ENCODE assay signal across 8 mouse cellular contexts in the genomic region with DNA sequence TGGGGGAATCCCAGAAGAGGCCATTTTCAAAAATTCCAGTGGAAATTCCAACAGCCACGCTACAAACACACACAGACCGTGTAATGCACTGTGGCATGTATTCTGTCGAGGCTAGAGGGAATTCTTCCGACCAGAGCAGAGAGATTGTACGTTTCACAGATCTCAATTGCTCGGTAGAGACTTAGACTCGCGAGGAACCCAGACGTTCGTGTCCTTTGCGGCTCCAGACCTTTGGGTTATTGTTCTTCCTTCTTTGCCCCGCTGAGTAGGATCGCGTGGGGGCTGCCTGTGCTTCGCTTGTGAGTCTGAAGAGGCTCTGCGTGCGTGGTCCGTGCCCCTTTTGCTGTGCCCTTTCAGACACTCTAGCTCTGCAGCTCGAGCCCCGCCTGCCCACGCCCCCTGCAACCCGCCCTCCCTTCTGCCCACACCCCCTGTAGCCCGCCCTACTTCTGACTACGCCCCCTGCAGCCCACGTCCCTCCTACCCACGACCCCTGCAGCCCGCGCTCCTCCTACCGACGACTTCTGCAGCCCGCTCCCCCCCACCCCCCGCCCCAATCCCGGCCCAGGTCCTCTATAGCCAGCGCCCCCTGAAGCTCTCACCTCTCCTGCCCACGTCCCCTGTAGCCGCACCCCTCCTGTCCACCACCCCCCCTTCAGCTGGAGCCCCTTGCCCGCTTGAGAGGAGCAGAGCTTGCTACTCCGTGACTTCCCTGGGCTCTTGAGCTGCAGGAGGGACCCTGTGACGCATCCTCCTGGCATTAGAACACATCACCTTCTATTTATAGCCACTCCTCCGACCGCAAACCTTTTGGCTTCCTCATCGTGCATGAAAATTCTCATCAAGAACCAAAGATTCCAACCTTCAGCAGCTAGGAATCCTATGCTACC. TPM values are rescaled to one million over a fixed set of nuclear protein-coding genes. Genes with fewer than 3 reads are reported as not detected.
A peak's percentile ranks its signal among the peaks of the same experiment; 100 is the strongest.
DNase-seq lines count a peak whose midpoint lies in the region; ATAC-seq lines count a peak whose summit lies in the region.

No protein-coding gene starts in this region.

- H3K4me2 ChIP-seq in embryonic facial prominence, embryonic 13.5 days, result peak overlapping the region; percentile 77
- H3K4me2 ChIP-seq in heart, embryonic 12.5 days, result peak overlapping the region; percentile 71
- H3K4me2 ChIP-seq in kidney, embryonic 15.5 days, result peak overlapping the region; percentile 90
- H3K4me2 ChIP-seq in liver, embryonic 15.5 days, result peak overlapping the region; percentile 71

- peaks cover 12% of the 10 kb centered on the region for H3K4me1 ChIP-seq in embryonic facial prominence, embryonic 13.5 days
- peaks cover 3% of the 10 kb centered on the region; the same call in 1 of the 2 replicates for H3K4me1 ChIP-seq in heart, embryonic 12.5 days (replicated peaks)
- H3K4me1 ChIP-seq in kidney, embryonic 15.5 days, result peaks cover 15% of the 10 kb centered on the region; the same call in 1 of the 2 replicates
- H3K4me1 ChIP-seq in liver, embryonic 15.5 days (replicated peaks), result peaks cover 13% of the 10 kb centered on the region; the same call in 1 of the 2 replicates

- no peaks in the 10 kb centered on the region for H3K27me3 ChIP-seq in embryonic facial prominence, embryonic 13.5 days
- H3K27me3 ChIP-seq in heart, embryonic 12.5 days (replicated peaks), result 0 out of 2 replicates have a peak, but pooled peaks cover 2% of the 10 kb centered on the region
- no peaks in the 10 kb centered on the region for H3K27me3 ChIP-seq in kidney, embryonic 15.5 days
- peaks cover 51% of the 10 kb centered on the region for H3K27me3 ChIP-seq in liver, embryonic 15.5 days

- peak; percentile 93 for ATAC-seq in embryonic facial prominence, embryonic 13.5 days (ENCODE audit: insufficient number of reproducible peaks, insufficient read depth, low FRiP score, low TSS enrichment, low read depth)
- peak; percentile 91 for ATAC-seq in heart, embryonic 12.5 days (ENCODE audit: insufficient number of reproducible peaks, low FRiP score)
- ATAC-seq in kidney, embryonic 15.5 days (replicated peaks; ENCODE audit: low FRiP score), result peak; percentile 89
- ATAC-seq in liver, embryonic 15.5 days (ENCODE audit: insufficient read depth), result peak; percentile 66

- peak overlapping the region; percentile 96 for H3K27ac ChIP-seq in embryonic facial prominence, embryonic 13.5 days
- H3K27ac ChIP-seq in heart, embryonic 12.5 days (ENCODE audit: poor library complexity, severe bottlenecking), result peak overlapping the region; percentile 91
- H3K27ac ChIP-seq in kidney, embryonic 15.5 days, result peak overlapping the region; percentile 77
- no peak overlapping the region; the same call in 1 of the 2 replicates for H3K27ac ChIP-seq in liver, embryonic 15.5 days (replicated peaks)

- no peaks in the 10 kb centered on the region for H3K9me3 ChIP-seq in embryonic facial prominence, embryonic 13.5 days
- H3K9me3 ChIP-seq in heart, embryonic 12.5 days (replicated peaks), result no peaks in the 10 kb centered on the region
- H3K9me3 ChIP-seq in kidney, embryonic 15.5 days (replicated peaks), result no peaks in the 10 kb centered on the region
- no peaks in the 10 kb centered on the region for H3K9me3 ChIP-seq in liver, embryonic 15.5 days (replicated peaks)

- no peaks in the 10 kb centered on the region for H3K36me3 ChIP-seq in embryonic facial prominence, embryonic 13.5 days
- H3K36me3 ChIP-seq in heart, embryonic 12.5 days, result no peaks in the 10 kb centered on the region
- H3K36me3 ChIP-seq in kidney, embryonic 15.5 days, result no peaks in the 10 kb centered on the region
- H3K36me3 ChIP-seq in liver, embryonic 15.5 days (replicated peaks), result no peaks in the 10 kb centered on the region

- under 1% methylated on average over 36 of the region's 42 CpGs for WGBS in embryonic facial prominence, embryonic 13.5 days
- under 1% methylated on average over 42 of the region's 42 CpGs for WGBS in heart, embryonic 12.5 days
- WGBS in kidney, embryonic 15.5 days, result under 1% methylated on average over 42 of the region's 42 CpGs
- WGBS in liver, embryonic 15.5 days (ENCODE audit: insufficient replicate concordance), result under 1% methylated on average over 41 of the region's 42 CpGs

- peak overlapping the region; percentile 54 for H3K4me3 ChIP-seq in embryonic facial prominence, embryonic 13.5 days
- H3K4me3 ChIP-seq in heart, embryonic 12.5 days, result peak overlapping the region; percentile 53
- H3K4me3 ChIP-seq in kidney, embryonic 15.5 days (replicated peaks), result peak overlapping the region; percentile 57
- peak overlapping the region; percentile 53 for H3K4me3 ChIP-seq in liver, embryonic 15.5 days (replicated peaks)

- H3K9ac ChIP-seq in embryonic facial prominence, embryonic 13.5 days, result peak overlapping the region; percentile 82
- peak overlapping the region; percentile 59 for H3K9ac ChIP-seq in heart, embryonic 12.5 days
- peak overlapping the region; percentile 62 for H3K9ac ChIP-seq in kidney, embryonic 15.5 days
- peak overlapping the region; percentile 39 for H3K9ac ChIP-seq in liver, embryonic 15.5 days

- peak; percentile 62 for DNase-seq in CD4-positive helper T cell, adult 2 months (ENCODE audit: low read depth, low spot score)
- DNase-seq in adrenal gland, postnatal 14 days, result peak; percentile 73
- DNase-seq in natural killer cell, adult 2 months (ENCODE audit: low spot score in 2 of 2), result peak; percentile 14 to 23
- peak; percentile 50 to 55 for DNase-seq in thymus, adult 18-20 months

RNA-seq across cellular contexts. Expression of a gene that starts 10.8 kb away (rescaled TPM):
- 15.7 and 15.9 TPM in 2 replicates for total RNA-seq in adrenal gland, postnatal 14 days (2021)
- 40.5 and 47.9 TPM in 2 replicates for polyA plus RNA-seq in embryonic facial prominence, embryonic 13.5 days (2015; fragmentation: Nextera tagmentation; extraction: Ambion mirVana)
- 32.2 and 33.1 TPM in 2 replicates for polyA plus RNA-seq in heart, embryonic 12.5 days (2016; fragmentation: Nextera tagmentation; extraction: Ambion mirVana)
- polyA plus RNA-seq in kidney, embryonic 15.5 days (2015; fragmentation: Nextera tagmentation; extraction: Ambion mirVana), result 31.1 and 36.5 TPM in 2 replicates
- polyA plus RNA-seq in liver, embryonic 15.5 days (2015; fragmentation: Nextera tagmentation; extraction: Ambion mirVana), result 36.0 and 41.3 TPM in 2 replicates

Comparison
In these comparisons a context has a peak if more than half of its experiments do, and no peak if none do; other contexts are left out.
1. DNase-seq: peak in every context shown above with its lines; median percentile 73 in adrenal gland, postnatal 14 days; 62 in CD4-positive helper T cell, adult 2 months; 52 in thymus, adult 18-20 months; 18 in natural killer cell, adult 2 months.